Mouse (Mus musculus): Measurements from ENCODE around the gene Gpr37l1. TPM values are rescaled to one million over a fixed set of nuclear protein-coding genes. Genes with fewer than 3 reads are reported as not detected.

Gene Gpr37l1
- polyA plus RNA-seq, 1 experiment from 2014 or later: not detected

DNA sequence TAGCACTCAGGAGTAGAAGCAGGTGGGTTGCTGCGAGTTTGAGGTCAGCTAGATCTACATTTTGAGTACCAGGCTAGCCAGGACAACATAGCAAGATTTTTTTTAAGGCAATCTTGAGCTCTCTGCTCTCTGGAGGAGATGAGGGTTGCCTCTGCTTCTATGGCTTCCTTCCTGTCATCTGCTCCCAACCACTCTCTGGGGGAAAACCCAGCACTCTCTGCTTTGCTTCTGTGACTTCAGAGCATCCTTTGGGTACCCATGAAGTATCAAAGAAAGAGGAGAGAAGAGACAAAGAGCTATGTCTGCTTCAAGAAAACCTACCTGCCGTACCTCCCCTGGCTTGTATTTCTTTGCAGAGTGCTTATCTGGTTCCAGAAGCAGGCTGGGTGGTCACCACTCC, 23.5 kb downstream of the Gpr37l1 start:
- 86% methylated on average over 2 of the region's 2 CpGs for WGBS
- Histone ChIP-seq H3K36me3 (ENCODE audit: poor library complexity, severe bottlenecking) (no peaks in the 10 kb centered on the region), H3K4me2 (no peak overlapping the region), H3K4me1 (peaks cover 19% of the 10 kb centered on the region), H3K9me3 (replicated peaks) (no peaks in the 10 kb centered on the region), H3K27ac (no peak overlapping the region), H3K9ac (no peak overlapping the region), H3K27me3 (peaks cover 8% of the 10 kb centered on the region; the same call in 1 of the 2 replicates), H3K4me3 (no peak overlapping the region)
- ATAC-seq: no peak

DNA sequence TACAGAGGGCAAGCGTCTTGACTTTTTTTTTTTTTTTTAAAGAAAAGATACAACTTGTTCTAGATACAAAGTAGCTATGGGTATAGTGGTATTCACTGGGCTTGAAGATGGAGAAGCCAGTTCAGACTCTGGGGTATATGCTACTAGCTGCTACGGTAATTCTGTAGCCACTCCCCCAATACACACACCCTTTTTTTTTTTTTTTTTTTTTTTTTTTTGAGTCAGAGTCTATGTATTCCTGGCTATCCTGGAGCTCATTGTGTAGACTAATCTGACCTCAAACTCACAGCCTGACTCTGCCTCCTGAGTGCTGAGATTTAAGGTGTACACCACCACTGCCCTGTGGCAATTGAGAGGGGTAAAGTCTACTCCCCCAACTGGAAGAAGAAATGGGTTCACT, 25.0 kb downstream of the Gpr37l1 start:
- WGBS: 84% methylated on average over 2 of the region's 2 CpGs
- no peaks in the 10 kb centered on the region for H3K36me3 ChIP-seq (ENCODE audit: poor library complexity, severe bottlenecking)
- no peak overlapping the region for H3K9ac ChIP-seq
- no peak for ATAC-seq
- H3K4me2 ChIP-seq: no peak overlapping the region
- no peaks in the 10 kb centered on the region for H3K9me3 ChIP-seq (replicated peaks)
- peaks cover 8% of the 10 kb centered on the region; the same call in 1 of the 2 replicates for H3K27me3 ChIP-seq
- H3K4me3 ChIP-seq: no peak overlapping the region
- no peak overlapping the region for H3K27ac ChIP-seq
- H3K4me1 ChIP-seq: peaks cover 6% of the 10 kb centered on the region; the same call in 1 of the 2 replicates

GRCm38 (mm10) chr1:135139906-135140305, 27.6 kb downstream of the Gpr37l1 start:
- H3K4me1 ChIP-seq: no peaks in the 10 kb centered on the region
- H3K4me2 ChIP-seq: no peak overlapping the region
- no peak overlapping the region for H3K27ac ChIP-seq
- WGBS: 66% methylated on average over 2 of the region's 2 CpGs
- no peaks in the 10 kb centered on the region for H3K9me3 ChIP-seq (replicated peaks)
- ATAC-seq: no peak
- H3K27me3 ChIP-seq: peaks cover 8% of the 10 kb centered on the region; the same call in 1 of the 2 replicates
- H3K9ac ChIP-seq: no peak overlapping the region
- no peak overlapping the region for H3K4me3 ChIP-seq
- no peaks in the 10 kb centered on the region for H3K36me3 ChIP-seq (ENCODE audit: poor library complexity, severe bottlenecking)

GRCm38 (mm10) chr1:135136500-135136899, 31.0 kb downstream of the Gpr37l1 start:
- ATAC-seq: peak; percentile 64
- Histone ChIP-seq H3K9ac (no peak overlapping the region), H3K36me3 (ENCODE audit: poor library complexity, severe bottlenecking) (no peaks in the 10 kb centered on the region), H3K4me2 (no peak overlapping the region), H3K4me1 (no peaks in the 10 kb centered on the region), H3K27ac (no peak overlapping the region), H3K4me3 (no peak overlapping the region), H3K9me3 (replicated peaks) (no peaks in the 10 kb centered on the region), H3K27me3 (no peaks in the 10 kb centered on the region)
- WGBS: 5% methylated on average over 1 of the region's 1 CpGs

- Histone ChIP-seq H3K9me3 (replicated peaks) (no peaks in the 10 kb centered on the region), H3K36me3 (ENCODE audit: poor library complexity, severe bottlenecking) (no peaks in the 10 kb centered on the region), H3K4me1 (no peaks in the 10 kb centered on the region), H3K27me3 (no peaks in the 10 kb centered on the region), H3K4me3 (no peak overlapping the region), H3K4me2 (no peak overlapping the region), H3K27ac (no peak overlapping the region), H3K9ac (no peak overlapping the region)
- WGBS: 86% methylated on average over 8 of the region's 8 CpGs
- no peak for ATAC-seq
These were observed 32.2 kb downstream of the Gpr37l1 start for GRCm38 (mm10) chr1:135135111-135135787.

DNA sequence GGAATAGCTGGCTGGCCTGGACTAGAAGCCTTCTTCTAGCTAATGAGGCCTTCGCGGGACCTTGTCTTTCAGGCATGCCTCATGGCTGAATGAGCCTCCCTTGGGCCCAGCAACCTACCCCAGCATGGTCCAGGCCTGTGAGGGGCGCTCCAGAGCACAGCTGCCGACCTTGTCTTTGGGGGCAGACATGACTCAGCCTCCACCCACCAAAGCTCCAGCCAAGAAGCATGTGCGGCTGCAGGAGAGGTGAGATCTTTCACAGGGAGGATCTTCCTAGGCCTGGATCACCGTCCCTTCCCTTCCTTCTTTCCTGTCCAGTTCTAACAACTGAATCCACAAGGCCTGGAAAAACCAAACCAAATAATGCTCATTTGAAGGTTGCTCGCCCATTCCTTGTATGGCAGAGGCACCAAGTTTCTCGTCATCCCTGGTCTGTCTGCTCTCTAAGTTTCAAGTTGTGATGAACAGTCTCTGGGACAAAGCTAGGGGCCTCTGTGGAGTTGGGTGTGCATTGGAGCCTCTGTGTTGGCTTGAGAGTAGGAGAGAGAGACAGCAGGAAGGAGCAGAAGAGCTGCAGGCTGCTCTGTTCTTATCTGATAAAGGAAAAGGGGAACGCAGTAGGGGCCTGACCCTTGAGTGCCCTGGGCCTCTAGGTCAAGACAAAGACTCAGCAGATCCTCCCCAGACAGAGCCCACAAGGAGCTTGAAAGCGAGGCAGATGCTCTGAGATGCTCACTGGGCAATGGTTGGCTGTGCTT, 33.6 kb downstream of the Gpr37l1 start:
- no peak for ATAC-seq
- H3K4me2 ChIP-seq: no peak overlapping the region
- no peaks in the 10 kb centered on the region for H3K4me1 ChIP-seq
- peaks cover 10% of the 10 kb centered on the region for H3K27me3 ChIP-seq
- 84% methylated on average over 10 of the region's 10 CpGs for WGBS
- no peak overlapping the region for H3K9ac ChIP-seq
- no peak overlapping the region for H3K4me3 ChIP-seq
- no peaks in the 10 kb centered on the region for H3K36me3 ChIP-seq (ENCODE audit: poor library complexity, severe bottlenecking)
- H3K27ac ChIP-seq: no peak overlapping the region
- H3K9me3 ChIP-seq (replicated peaks): no peaks in the 10 kb centered on the region

DNA sequence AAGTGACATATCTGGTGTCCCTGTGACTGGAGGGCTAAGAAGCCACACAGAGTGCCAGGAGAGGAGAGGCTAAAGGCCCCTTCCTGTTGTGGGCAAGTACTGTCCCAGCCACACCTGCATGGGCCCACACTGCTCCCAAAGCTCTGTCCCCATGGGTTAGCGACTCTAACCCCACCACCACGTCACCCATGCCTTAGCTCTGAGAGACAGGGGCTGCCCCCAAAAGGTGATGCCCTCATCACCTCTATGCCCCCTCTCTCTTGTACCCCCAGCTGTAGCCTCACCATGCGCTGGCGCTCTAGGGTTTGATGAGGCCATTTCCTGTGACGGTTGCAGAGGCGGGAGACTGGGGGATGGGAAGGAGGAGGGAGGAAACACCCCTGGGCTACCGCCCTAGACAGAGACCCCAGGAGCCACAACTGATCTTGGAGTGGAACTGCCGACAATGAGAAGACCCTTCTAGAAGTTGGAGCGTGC, 34.5 kb downstream of the Gpr37l1 start:
- H3K27me3 ChIP-seq: peaks cover 12% of the 10 kb centered on the region
- ATAC-seq: no peak
- H3K4me2 ChIP-seq: no peak overlapping the region
- 85% methylated on average over 9 of the region's 9 CpGs for WGBS
- H3K4me1 ChIP-seq: no peaks in the 10 kb centered on the region
- H3K4me3 ChIP-seq: no peak overlapping the region
- no peaks in the 10 kb centered on the region for H3K9me3 ChIP-seq (replicated peaks)
- H3K27ac ChIP-seq: no peak overlapping the region
- H3K9ac ChIP-seq: no peak overlapping the region
- H3K36me3 ChIP-seq (ENCODE audit: poor library complexity, severe bottlenecking): no peaks in the 10 kb centered on the region

DNA sequence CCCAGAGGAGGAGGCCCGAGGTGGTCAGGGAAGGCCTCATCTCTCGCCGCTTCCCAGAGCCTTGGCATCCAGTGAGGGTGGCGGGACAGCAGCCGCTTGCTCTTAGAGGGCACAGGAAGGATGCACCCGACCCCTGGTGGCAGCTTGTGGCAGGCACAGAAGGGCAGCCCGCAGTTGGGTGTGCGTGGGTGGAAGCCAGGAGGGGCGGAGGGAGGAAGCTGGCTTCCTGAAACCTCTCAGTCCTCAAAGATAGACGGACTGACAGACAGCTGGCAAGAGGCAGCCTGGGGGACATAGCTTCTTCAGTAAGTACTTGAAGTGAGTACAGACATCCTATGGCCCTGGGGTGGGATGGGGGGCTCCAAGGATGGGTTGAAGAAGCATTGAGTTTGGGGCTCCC, 35.0 kb downstream of the Gpr37l1 start, which contains the start of gene Ptpn7:
Ptpn7 (plus strand) TSS at position 228 of the 400 bp plus-strand sequence.
- H3K9me3 ChIP-seq (replicated peaks): no peaks in the 10 kb centered on the region
- H3K4me3 ChIP-seq: no peak within 1 kb of the TSS
- 40% methylated on average over 10 of the region's 10 CpGs for WGBS
- H3K27me3 ChIP-seq: peaks cover 14% of the 10 kb centered on the region
- H3K36me3 ChIP-seq (ENCODE audit: poor library complexity, severe bottlenecking): no peaks in the 10 kb centered on the region
- ATAC-seq: peak; percentile 25; the same call in 1 of the 2 replicates
- H3K27ac ChIP-seq: no peak within 1 kb of the TSS
- H3K9ac ChIP-seq: no peak within 1 kb of the TSS
- H3K4me1 ChIP-seq: no peaks in the 10 kb centered on the region
- H3K4me2 ChIP-seq: no peak within 1 kb of the TSS

- no peak overlapping the region for H3K4me3 ChIP-seq
- no peak overlapping the region for H3K9ac ChIP-seq
- H3K9me3 ChIP-seq (replicated peaks): no peaks in the 10 kb centered on the region
- no peaks in the 10 kb centered on the region for H3K36me3 ChIP-seq (ENCODE audit: poor library complexity, severe bottlenecking)
- H3K4me1 ChIP-seq: no peaks in the 10 kb centered on the region
- WGBS: 69% methylated on average over 8 of the region's 8 CpGs
- no peak for ATAC-seq
- H3K27ac ChIP-seq: no peak overlapping the region
- no peak overlapping the region for H3K4me2 ChIP-seq
- peaks cover 14% of the 10 kb centered on the region for H3K27me3 ChIP-seq
These were observed 35.9 kb downstream of the Gpr37l1 start for GRCm38 (mm10) chr1:135131560-135131959.

DNA sequence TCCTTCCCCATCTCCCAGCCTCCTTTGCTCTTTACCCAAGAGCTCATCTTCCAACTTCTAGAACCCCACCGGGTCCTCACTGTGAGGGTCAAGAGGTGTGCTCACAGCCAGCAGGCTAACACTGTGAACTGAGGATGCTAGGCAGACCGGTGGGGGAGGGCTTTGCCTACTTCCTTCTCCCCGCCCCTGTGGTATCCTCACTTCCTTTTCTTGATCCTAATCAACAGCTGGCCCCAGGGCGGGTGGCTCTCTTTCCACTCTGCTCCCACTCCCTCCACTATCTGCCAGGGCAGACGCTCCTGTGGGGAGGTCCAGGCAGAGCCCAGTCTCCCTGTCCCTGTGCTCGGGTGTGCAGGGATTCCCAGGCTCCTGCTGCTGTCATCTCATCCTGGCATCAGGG, 36.4 kb downstream of the Gpr37l1 start:
- Histone ChIP-seq H3K9ac (no peak overlapping the region), H3K4me3 (no peak overlapping the region), H3K9me3 (replicated peaks) (no peaks in the 10 kb centered on the region), H3K4me1 (peaks cover 3% of the 10 kb centered on the region; the same call in 1 of the 2 replicates), H3K4me2 (no peak overlapping the region), H3K36me3 (ENCODE audit: poor library complexity, severe bottlenecking) (no peaks in the 10 kb centered on the region), H3K27ac (no peak overlapping the region), H3K27me3 (peaks cover 14% of the 10 kb centered on the region)
- WGBS: 40% methylated on average over 6 of the region's 6 CpGs
- no peak for ATAC-seq

- Histone ChIP-seq H3K27me3 (peaks cover 17% of the 10 kb centered on the region), H3K4me3 (no peak overlapping the region), H3K27ac (no peak overlapping the region), H3K36me3 (ENCODE audit: poor library complexity, severe bottlenecking) (no peaks in the 10 kb centered on the region), H3K9me3 (replicated peaks) (no peaks in the 10 kb centered on the region), H3K4me1 (peaks cover 6% of the 10 kb centered on the region; the same call in 1 of the 2 replicates), H3K9ac (no peak overlapping the region), H3K4me2 (no peak overlapping the region)
- ATAC-seq: no peak
- 80% methylated on average over 2 of the region's 2 CpGs for WGBS
These were observed 37.0 kb downstream of the Gpr37l1 start for GRCm38 (mm10) chr1:135130376-135131018.
